8 mouse cellular contexts compared by ENCODE assay signal in genomic region chr14:122534017-122534924, GRCm38 (mm10). TPM values are rescaled to one million over a fixed set of nuclear protein-coding genes. Genes with fewer than 3 reads are reported as not detected.
A peak's percentile ranks its signal among the peaks of the same experiment; 100 is the strongest.
DNase-seq lines count a peak whose midpoint lies in the region; ATAC-seq and TF ChIP-seq lines count a peak whose summit lies in the region.

TSS of gene Pcca (plus strand) at chr14:122534324.

- H3K4me2 ChIP-seq in kidney, embryonic 15.5 days, result peak within 1 kb of the TSS; percentile 82

- TF ChIP-seq POLR2A in bone marrow macrophage, adult 2 months (IDR thresholded peaks at IDR 0.05; ENCODE audit: borderline replicate concordance, low read depth, low read length), result no peak
- peak; percentile 66 for TF ChIP-seq POLR2A in embryonic fibroblast, embryonic 13.5 days (IDR thresholded peaks at IDR 0.05; ENCODE audit: low read depth, low read length)

- TF ChIP-seq CTCF in bone marrow macrophage, adult 2 months (IDR thresholded peaks at IDR 0.05; ENCODE audit: low read depth, low read length), result no peak
- TF ChIP-seq CTCF in embryonic fibroblast, embryonic 13.5 days (IDR thresholded peaks at IDR 0.05; ENCODE audit: borderline replicate concordance, insufficient read depth, low read length), result no peak

- peaks cover 2% of the 10 kb centered on the region; the same call in 1 of the 2 replicates for H3K4me1 ChIP-seq in bone marrow macrophage, adult 2 months (ENCODE audit: control insufficient read depth, insufficient read depth, low read length)
- peaks cover 3% of the 10 kb centered on the region for H3K4me1 ChIP-seq in embryonic fibroblast, embryonic 13.5 days (ENCODE audit: control insufficient read depth, insufficient read depth, low read length)
- 0 out of 2 replicates have a peak, but pooled peaks cover 3% of the 10 kb centered on the region for H3K4me1 ChIP-seq in heart, embryonic 10.5 days
- peaks cover 4% of the 10 kb centered on the region; the same call in 1 of the 2 replicates for H3K4me1 ChIP-seq in kidney, embryonic 15.5 days

- H3K9me3 ChIP-seq in heart, embryonic 10.5 days, result no peaks in the 10 kb centered on the region
- no peaks in the 10 kb centered on the region for H3K9me3 ChIP-seq in kidney, embryonic 15.5 days (replicated peaks)

- ATAC-seq in kidney, embryonic 15.5 days (replicated peaks; ENCODE audit: low FRiP score), result peak; percentile 100
- ATAC-seq in monocyte, adult 5-6 weeks (replicated peaks; ENCODE audit: insufficient number of reproducible peaks, low FRiP score, low TSS enrichment, poor library complexity, severe bottlenecking), result peak; percentile 100

- no peaks in the 10 kb centered on the region for H3K27me3 ChIP-seq in heart, embryonic 10.5 days (ENCODE audit: insufficient read depth, poor library complexity, severe bottlenecking)
- no peaks in the 10 kb centered on the region for H3K27me3 ChIP-seq in kidney, embryonic 15.5 days

- peak within 1 kb of the TSS; percentile 58 for H3K9ac ChIP-seq in kidney, embryonic 15.5 days

- peak within 1 kb of the TSS; percentile 38 for H3K27ac ChIP-seq in bone marrow macrophage, adult 2 months (ENCODE audit: insufficient read depth, low read depth, low read length)
- H3K27ac ChIP-seq in embryonic fibroblast, embryonic 13.5 days (ENCODE audit: insufficient read depth, low read length), result peak within 1 kb of the TSS; percentile 46
- H3K27ac ChIP-seq in heart, embryonic 10.5 days, result peak within 1 kb of the TSS; percentile 88
- H3K27ac ChIP-seq in kidney, embryonic 15.5 days, result peak within 1 kb of the TSS; percentile 46; the same call in 1 of the 2 replicates

- WGBS in heart, embryonic 10.5 days, result 1% methylated on average over 54 of the region's 54 CpGs
- WGBS in kidney, embryonic 15.5 days, result 2% methylated on average over 54 of the region's 54 CpGs

- no peaks in the 10 kb centered on the region for H3K36me3 ChIP-seq in heart, embryonic 10.5 days
- H3K36me3 ChIP-seq in kidney, embryonic 15.5 days, result no peaks in the 10 kb centered on the region

- peak within 1 kb of the TSS; percentile 80 for H3K4me3 ChIP-seq in bone marrow macrophage, adult 2 months (ENCODE audit: insufficient read depth, low read length)
- H3K4me3 ChIP-seq in embryonic fibroblast, embryonic 13.5 days (ENCODE audit: insufficient read depth, low read length), result peak within 1 kb of the TSS; percentile 73
- peak within 1 kb of the TSS; percentile 78 for H3K4me3 ChIP-seq in heart, embryonic 10.5 days
- H3K4me3 ChIP-seq in kidney, embryonic 15.5 days (replicated peaks), result peak within 1 kb of the TSS; percentile 79

- DNase-seq in A20 (ENCODE audit: low read depth, low spot score) (peak; percentile 98), liver (peak; percentile 96)
- DNase-seq in heart, embryonic 10.5 days (ENCODE audit: low spot score), result peak; percentile 98
- DNase-seq in spleen, postnatal 4 days (ENCODE audit: low spot score in 2 of 2), result peak; percentile 92 to 95

RNA-seq across cellular contexts. Expression of gene Pcca, which starts in this region (rescaled TPM):
- 26.3 and 27.1 TPM in 2 replicates for polyA plus RNA-seq in bone marrow macrophage, adult 2 months (2012; ENCODE audit: insufficient read depth, insufficient read length, missing spikeins)
- polyA plus RNA-seq in embryonic fibroblast, embryonic 13.5 days (2011; ENCODE audit: insufficient read length, low read depth, missing spikeins), result 22.4 and 30.5 TPM in 2 replicates
- 27.6 and 32.1 TPM in 2 replicates for polyA plus RNA-seq in heart, embryonic 10.5 days (2016; fragmentation: Nextera tagmentation; extraction: Ambion mirVana)
- 23.6 and 23.9 TPM in 2 replicates for polyA plus RNA-seq in kidney, embryonic 15.5 days (2015; fragmentation: Nextera tagmentation; extraction: Ambion mirVana)
- 17.2 to 34.0 TPM (median 25.9 TPM) in 3 replicates for total RNA-seq in monocyte, adult 5-6 weeks (2017)

Comparison
In these comparisons a context has a peak if more than half of its experiments do, and no peak if none do; other contexts are left out.
1. Peak in every context shown above with its lines: DNase-seq, ATAC-seq, H3K4me3 ChIP-seq and H3K27ac ChIP-seq.
2. H3K27ac ChIP-seq: peak in every context shown above with its lines; median percentile 88 in heart, embryonic 10.5 days; 46 in embryonic fibroblast, embryonic 13.5 days; 46 in kidney, embryonic 15.5 days; 38 in bone marrow macrophage, adult 2 months.